Mouse (Mus musculus) adrenal gland, adult 18-20 months (tissue): ENCODE data around the gene Psmb5. TPM values are rescaled to one million over a fixed set of nuclear protein-coding genes. Genes with fewer than 3 reads are reported as not detected.
"Not testable (repeated sequence)": the region's sequence is repeated elsewhere in the genome, so short reads cannot be mapped to it uniquely, and the experiment has no call there.

ENCODE experiments used
- DNase-seq, 2 experiments: peaks; one replicate each; pipeline ENCODE4 v3.0.0; 2021 to 2022; ENCODE audit warnings: low spot score in 2 of 2
- total RNA-seq, 2 experiments: library from RNA; stranded (reverse); gene quantifications; 1 replicate in 1 of 2; 2 replicates in 1 of 2; pipeline ENCODE4 v1.2.3; 2021

Psmb5 gene
- total RNA-seq, 2 experiments from 2014 or later, result 273 to 381 TPM

- DNase-seq, result no peak
These were observed 14.4 kb upstream of the Psmb5 start for GRCm38 (mm10) chr14:54632252-54632651.

- DNase-seq, result no peak
These were observed 13.4 kb upstream of the Psmb5 start for GRCm38 (mm10) chr14:54631240-54631599.

- no peak for DNase-seq
These were observed 12.9 kb upstream of the Psmb5 start for GRCm38 (mm10) chr14:54630583-54631239.

- DNase-seq, result no peak
These were observed 12.0 kb upstream of the Psmb5 start for GRCm38 (mm10) chr14:54629797-54630196.

GRCm38 (mm10) chr14:54628103-54628502 lies 10.3 kb upstream of the Psmb5 start:
- DNase-seq, result no peak

GRCm38 (mm10) chr14:54624976-54625375 lies 7.2 kb upstream of the Psmb5 start:
- no peak for DNase-seq

GRCm38 (mm10) chr14:54623334-54623733 lies 5.5 kb upstream of the Psmb5 start:
- no peak for DNase-seq

GRCm38 (mm10) chr14:54621133-54621532 lies 3.3 kb upstream of the Psmb5 start, which contains the start of gene Psmb11:
Psmb11 (plus strand) TSS chr14:54621433.
- DNase-seq, result no peak

- peak in 1 of 2 experiments; percentile 14 for DNase-seq
These were observed 498 bp downstream of the Psmb5 start for GRCm38 (mm10) chr14:54617152-54617896.

- no peak for DNase-seq
These were observed 1.5 kb downstream of the Psmb5 start for GRCm38 (mm10) chr14:54616226-54616825.

GRCm38 (mm10) chr14:54614130-54614529 lies 3.7 kb downstream of the Psmb5 start:
- not testable (repeated sequence) for DNase-seq

- no peak for DNase-seq
These were observed 7.2 kb downstream of the Psmb5 start for GRCm38 (mm10) chr14:54610648-54611047.

GRCm38 (mm10) chr14:54609962-54610361 lies 7.9 kb downstream of the Psmb5 start:
- DNase-seq, result peak in 1 of 2 experiments; percentile 34

GRCm38 (mm10) chr14:54609245-54609644 lies 8.6 kb downstream of the Psmb5 start:
- no peak for DNase-seq

GRCm38 (mm10) chr14:54607226-54607625 lies 10.6 kb downstream of the Psmb5 start:
- no peak for DNase-seq

- peak; percentile 79 to 82 for DNase-seq
These were observed 12.0 kb downstream of the Psmb5 start, which contains the start of gene 4931414P19Rik for GRCm38 (mm10) chr14:54605752-54606321. 4931414P19Rik (minus strand) TSS chr14:54605993.

- DNase-seq, result no peak
These were observed 14.1 kb downstream of the Psmb5 start for GRCm38 (mm10) chr14:54603686-54604085.

- peak; percentile 89 to 90 for DNase-seq
These were observed 14.7 kb downstream of the Psmb5 start for GRCm38 (mm10) chr14:54603038-54603654.

- no peak for DNase-seq
These were observed 15.2 kb downstream of the Psmb5 start for GRCm38 (mm10) chr14:54602613-54603012.

- no peak for DNase-seq
These were observed 16.2 kb downstream of the Psmb5 start for GRCm38 (mm10) chr14:54601601-54602000.

GRCm38 (mm10) chr14:54597084-54597483 lies 20.7 kb downstream of the Psmb5 start:
- no peak for DNase-seq
